Mouse (Mus musculus): Measurements from ENCODE around the gene Rpia.
A peak's percentile ranks its signal among the peaks of the same experiment; 100 is the strongest.

Gene Rpia

DNA sequence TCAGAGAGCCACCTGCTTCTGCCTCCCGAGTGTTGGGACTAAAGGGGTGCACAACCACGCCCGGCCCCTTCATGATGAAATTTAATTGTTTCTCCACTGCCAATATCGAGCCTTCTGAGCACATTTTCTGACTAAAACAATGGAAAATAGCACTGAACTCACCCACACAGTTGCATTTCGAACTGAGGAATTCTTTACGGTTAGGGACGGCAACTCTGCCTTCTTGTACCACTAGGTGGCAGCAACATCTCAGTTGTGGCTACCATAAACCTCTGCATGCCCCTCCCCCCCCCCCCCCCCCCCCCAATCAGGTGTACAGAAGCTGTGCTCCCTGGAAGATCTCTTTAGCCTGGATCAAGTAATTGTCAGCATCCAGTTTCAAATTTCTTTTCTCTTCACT, 13.2 kb upstream of the Rpia start:
- DNase-seq (ENCODE audit: low spot score), result peak; percentile 77

DNA sequence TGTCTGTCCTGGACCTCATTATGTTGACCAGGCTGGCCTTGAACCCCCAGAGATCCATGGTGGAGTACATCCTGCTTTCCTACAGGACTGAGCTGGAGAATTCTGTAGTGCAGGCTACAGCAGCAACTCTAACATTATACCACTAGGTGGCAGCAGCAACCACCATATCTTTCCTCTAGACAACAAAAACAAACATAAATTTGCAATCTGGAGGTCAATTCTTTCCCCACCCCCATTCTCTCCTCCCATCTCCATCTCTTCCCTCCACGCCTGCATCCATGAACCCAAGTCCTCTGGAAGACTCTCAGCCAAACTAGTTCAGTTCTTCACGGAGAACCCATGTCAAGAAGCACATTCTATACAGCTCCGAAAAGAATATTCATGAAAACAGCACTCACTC, 12.6 kb upstream of the Rpia start:
- peak; percentile 81 for DNase-seq (ENCODE audit: low spot score)

DNA sequence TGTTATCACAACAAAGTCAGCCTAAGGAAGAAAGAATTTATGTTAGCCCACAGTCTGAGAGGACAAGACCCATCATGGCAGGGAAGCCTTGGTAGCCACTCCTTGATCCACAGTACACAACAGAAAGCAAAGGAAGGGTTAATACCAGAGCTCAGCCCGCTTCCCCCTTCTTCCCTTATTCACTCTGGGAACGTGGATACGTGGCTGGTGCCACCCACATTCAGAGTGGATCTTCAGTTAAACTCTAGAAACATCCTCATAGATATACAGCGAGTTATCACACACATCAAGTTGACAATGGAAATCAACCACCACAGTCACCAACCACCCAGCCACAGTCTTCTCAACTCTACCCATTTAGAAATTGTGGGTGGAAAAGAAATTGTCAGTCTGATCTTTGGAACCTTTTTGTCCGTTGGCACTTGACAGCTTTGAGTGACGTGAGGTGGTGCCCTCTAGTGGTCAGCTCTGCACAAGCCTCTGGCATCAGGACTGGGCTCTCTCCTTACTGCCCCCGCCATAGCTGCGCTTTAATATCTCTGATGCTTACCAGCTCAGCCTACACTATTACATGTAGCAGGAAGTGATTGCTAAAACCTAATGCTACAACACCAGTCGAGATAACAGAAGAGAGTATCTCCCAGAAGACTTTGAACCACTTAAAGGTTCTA, 5.7 kb upstream of the Rpia start:
- DNase-seq (ENCODE audit: low spot score), result peak; percentile 78

DNA sequence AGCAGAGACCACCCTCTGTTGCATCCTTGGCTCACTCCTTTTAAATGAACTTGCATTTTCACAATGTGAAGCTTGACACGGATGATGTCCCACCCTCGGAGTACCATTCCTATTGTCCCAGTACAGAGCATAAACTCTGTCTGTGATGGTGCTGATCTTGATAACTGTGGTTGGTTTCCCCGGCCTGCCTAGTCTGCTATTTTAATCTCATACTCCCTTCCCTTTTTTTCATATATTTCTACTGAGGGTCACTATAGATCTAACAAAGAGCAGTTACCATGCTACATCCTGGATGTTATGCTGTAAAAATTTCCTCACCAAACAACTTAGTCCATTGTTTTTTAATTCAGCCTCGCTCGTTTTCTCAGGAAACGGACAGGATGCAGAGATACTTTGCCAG, 4.9 kb upstream of the Rpia start:
- DNase-seq (ENCODE audit: low spot score), result no peak

DNA sequence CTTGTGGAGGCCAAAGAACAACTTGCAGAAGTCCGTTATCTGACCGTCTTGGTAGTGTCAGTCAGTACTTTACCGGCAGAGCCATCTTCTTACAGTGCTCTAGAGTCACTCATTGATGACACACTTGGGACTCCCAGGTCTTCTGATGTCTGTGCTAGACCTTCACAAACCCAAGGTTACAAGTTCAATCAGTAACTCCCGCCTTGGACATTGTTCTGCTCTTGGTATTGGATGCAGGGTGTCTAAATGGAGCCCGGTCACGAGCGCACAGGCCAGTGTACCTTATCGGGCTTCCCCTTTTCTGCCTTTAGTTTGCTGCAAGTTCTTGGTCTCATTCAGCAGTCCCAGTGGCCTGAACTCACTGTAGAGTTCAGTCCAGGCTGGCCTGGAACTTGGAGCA, 612 bp upstream of the Rpia start:
- DNase-seq (ENCODE audit: low spot score), result peak; percentile 34

DNA sequence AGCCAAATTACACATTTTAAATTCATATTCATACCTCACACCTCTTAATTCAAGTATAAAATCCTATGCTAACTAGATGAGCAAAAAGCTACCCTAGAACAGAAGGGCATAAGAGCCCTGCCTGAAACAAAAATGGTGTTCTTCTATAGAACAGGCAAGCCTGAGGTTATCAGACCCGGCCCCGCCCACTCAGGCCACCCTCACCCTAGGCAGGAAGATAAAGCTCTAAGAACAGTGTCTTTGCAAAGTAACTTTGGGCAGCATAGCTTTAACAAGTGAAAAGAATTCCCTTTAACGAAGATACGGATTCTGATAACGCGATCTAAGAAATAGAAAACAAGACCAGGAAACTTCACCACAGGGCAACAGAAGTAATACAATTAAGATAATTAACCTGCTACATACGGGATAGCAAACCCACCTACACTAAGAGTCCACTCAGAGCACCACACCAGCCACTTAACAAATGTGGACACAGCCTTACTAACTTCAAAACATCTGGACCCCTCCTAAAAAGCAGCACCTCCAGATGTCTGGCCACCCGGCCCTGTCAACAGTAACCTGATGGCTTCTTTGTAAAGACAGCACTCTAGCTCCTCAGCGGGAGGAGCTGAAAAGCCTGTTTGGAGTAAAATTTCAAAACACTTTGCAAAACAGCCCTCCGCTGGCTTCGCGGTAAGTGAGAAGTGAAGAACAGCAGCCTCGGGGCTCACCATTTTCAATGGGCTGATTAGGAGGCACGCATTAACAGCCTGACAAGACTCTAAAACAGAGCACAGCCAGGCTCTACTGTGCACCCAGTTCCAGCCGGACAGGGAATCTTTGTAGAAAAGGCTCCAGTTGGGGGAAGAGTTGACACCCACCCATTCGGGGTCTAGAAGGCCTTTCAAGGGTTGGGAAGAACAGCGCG, 925 bp downstream of the Rpia start:
- DNase-seq (ENCODE audit: low spot score), result peak; percentile 74

DNA sequence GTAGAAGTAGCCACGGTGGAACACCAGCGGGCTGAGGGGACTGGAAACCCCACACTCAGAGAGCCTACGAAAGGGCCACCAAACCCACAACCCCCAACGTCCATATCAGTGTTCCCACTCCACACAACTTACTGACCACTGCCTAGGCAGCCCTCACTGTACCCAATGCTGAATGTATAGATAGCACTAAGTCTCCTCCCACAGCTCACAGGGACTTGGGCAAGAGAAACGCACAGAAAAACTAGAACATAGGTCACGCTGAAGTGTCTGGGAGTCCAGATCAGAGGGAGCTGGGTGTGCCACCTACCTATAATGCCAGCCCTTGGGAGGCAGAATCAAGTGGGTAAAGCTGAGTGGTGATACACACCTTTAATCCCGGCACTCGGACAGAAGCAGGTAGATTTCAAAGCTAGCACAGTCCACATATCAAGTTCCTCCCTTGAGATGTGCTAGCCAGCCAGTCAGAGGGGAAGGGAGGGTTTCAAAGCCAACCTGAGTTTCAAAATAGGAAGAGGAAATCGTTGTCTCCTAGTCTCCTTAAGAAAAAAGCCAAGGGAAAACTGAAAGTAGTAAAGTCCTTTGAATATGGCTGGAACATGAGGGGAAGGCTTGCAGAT, 1.9 kb downstream of the Rpia start:
- DNase-seq (ENCODE audit: low spot score), result peak; percentile 54

DNA sequence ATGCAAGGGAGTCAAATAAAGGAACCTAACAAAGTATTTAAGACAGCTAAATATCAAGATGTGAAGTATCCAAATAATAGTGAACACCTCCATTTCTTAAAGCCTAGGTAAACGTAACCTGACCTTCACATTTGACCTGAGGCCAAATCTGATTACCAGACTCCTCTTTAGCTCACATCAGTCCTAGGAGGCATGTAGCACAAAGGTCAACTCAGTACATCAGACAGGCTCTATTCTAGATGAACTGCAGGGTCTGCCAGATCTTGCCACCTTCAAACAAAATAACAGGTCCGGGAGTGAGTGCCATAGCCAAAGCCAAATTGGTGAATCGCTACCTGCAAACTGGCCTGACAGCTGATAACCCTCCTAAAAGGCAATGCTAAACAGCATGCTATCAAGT, 2.9 kb downstream of the Rpia start:
- DNase-seq (ENCODE audit: low spot score), result no peak

DNA sequence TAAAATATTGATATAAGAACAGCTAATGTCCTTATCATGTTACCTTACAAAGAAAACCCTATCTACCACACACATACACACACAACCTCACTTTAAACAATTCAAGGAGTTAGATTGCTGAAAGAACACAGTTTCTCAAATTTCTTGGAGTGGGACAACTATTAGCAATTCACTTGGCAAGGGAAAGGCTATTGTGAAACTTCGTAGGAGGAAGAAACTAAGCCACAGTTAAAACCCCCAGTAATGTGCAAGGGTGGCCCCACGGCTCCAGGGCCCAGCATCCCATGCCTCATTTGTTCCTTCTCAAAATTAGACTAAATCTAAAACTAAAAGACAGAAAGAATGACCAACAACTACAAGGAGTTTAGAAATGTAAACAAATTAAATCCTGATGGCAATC, 4.5 kb downstream of the Rpia start:
- DNase-seq (ENCODE audit: low spot score), result peak; percentile 88

DNA sequence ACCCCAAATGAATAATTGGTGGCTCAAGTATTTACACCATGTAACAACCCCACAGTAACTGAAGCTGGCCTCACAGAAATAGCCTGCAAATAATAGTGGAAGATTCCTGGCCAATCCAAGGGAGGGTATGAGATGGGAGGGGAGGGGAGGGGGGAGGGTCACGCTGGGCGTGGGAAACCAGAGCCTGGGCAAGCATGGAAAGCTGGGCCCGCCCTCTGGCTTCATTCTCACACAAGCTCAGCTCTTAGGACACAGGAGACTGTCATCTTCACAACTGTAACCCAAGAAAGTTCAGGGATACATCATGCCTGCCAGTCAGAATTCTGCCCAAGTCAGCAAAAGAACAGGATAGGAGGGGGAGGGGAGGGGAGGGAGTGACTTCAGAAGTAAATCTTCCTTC, 6.2 kb downstream of the Rpia start:
- peak; percentile 65 for DNase-seq (ENCODE audit: low spot score)

DNA sequence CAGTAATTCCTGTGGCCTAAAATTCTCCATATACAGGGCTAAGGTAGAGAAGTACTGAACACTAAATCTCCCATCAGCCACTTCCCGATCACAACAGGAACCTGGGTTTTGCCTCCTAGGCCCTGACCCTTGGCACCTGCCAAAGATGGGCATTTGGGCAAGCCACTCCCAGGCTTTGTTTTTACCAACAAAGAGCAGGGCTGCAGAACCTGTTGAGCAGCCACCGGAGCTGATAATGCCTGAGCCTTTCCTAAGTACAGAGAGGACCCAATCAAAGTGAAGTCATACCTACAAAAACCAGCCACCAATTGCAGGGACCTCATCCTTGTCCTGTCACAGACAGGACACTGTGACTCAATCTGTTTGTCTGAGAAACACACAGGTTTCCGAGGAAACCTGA, 7.2 kb downstream of the Rpia start:
- no peak for DNase-seq (ENCODE audit: low spot score)

DNA sequence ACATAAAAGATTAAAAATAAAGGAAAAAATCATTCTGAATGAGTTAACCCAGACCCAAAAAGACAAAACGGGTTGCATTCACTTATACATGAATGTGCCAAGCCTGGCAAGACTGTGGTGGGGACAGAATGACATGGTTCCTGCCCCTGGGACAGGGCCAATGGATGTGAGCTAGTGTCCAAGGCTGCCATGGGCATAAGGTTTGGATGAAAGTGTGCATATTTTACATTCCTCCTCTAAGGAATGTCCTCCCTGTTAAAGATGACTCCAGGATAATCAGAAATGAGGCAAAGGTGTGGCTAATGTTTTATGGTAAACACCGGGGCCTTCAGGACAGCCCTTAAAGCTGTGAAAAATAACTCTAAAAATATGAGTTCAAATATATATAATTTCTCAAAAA, 10.7 kb downstream of the Rpia start:
- DNase-seq (ENCODE audit: low spot score), result no peak

DNA sequence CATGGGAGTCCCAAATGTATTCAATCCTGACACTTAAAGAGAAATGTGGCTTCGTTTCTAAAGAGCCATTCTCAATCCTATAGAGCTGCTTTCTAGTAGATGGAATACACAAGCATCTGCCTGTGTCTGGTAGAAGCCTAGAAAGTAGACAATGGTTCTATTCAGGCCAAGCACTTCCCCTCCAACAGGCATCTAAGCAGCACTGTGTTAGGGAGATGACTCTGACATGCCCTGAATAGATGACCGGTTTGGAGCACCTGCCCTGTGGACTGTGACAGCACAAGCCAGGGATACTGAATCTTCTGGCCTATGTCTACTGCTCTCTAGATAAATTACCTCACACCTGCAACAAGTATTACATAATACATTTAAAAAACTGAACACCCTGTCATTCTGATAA, 17.7 kb downstream of the Rpia start:
- DNase-seq (ENCODE audit: low spot score), result no peak

DNA sequence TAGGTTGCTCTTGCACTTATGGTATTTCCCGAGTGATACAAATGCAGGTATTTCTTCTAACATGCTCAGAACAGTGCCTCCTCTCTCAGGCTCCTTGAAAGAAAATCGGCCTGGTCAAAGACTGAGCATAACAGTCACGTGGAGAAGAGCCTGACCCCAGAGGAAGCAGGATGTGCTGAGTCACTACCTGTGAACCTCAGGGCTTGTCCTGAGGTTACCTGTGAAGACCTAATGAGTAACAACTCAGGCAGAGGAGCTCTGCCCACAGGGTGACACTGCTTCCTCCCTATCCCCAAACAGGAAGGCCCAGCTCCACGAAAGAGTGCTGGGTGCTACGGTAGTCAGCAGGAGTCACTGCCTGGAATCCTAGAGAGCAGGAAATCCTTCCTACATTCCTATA, 18.3 kb downstream of the Rpia start:
- no peak for DNase-seq (ENCODE audit: low spot score)

DNA sequence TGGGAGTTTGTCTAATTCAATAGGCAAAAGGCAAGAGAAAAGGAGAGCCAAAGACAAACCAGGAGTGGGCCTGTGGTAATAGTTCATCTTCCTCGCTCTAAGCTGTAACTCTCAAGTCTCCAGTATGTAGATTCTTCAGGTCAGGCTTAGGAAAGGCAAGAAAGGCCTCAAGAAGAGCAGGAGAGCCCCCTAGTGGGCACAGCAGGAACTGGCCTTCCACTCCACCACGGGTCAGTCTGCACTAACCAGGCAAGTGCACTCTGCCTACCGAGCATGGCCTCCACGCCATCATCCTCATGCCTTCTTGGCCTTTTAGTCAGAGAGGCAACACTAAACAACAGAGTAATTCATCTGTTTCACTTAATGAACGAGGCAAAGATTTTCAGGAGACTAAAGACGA, 23.3 kb downstream of the Rpia start:
- peak; percentile 89 for DNase-seq (ENCODE audit: low spot score)

DNA sequence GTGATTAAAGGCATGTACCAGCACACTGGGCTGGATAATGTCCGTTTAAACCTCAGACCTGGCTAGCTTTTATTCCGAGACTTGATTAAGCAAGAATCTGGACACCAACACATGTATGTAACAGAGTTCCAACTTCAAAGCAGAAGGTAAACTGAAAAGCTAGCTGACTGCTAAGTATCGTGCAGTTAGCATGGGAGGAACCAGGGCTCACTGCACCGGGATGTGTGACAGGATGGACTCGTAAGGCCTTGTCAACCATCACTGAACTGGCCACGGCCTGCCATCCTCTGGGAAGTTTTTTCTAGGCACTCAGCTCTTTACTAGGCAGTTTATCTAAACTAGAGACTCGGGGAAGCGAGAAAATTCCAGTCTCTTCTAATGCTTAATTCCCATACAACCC, 27.0 kb downstream of the Rpia start:
- DNase-seq (ENCODE audit: low spot score), result no peak

DNA sequence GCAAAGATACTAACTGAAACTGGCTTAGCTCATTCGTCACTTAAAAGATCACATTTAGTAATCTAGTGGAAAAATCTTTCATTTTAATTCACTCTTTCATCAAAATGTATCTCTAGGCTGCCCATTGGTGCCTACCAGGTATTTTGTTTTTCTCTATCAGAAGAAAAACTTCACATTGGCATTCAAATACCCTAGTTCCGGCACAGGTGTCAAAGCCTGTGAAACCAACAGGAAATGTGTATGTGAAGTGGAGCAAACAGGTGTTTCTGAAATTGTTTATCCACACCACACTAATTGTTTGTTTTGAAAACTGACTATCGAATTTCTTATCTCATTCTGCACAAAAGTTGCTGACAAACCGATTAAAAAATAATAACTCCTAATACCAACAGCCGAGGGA, 27.5 kb downstream of the Rpia start:
- DNase-seq (ENCODE audit: low spot score), result no peak

DNA sequence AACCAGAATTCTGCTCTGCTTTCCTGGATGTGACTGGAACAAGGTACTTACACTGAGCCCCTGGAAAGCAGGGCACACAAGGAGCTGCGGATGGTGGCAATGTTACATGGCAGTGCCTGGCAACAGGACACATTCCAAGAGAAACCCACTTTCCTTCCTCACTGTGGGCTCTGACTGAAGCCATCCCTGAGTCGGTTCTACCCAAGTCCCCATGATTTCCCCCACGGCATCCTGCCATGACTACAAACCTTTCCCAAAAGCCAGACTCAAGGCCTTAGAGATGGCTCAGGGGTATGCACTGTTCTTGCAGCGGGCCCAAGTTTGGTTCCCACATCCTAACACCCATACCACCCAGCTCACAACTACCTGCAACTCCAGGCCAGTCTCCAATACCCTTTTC, 28.2 kb downstream of the Rpia start:
- no peak for DNase-seq (ENCODE audit: low spot score)

DNA sequence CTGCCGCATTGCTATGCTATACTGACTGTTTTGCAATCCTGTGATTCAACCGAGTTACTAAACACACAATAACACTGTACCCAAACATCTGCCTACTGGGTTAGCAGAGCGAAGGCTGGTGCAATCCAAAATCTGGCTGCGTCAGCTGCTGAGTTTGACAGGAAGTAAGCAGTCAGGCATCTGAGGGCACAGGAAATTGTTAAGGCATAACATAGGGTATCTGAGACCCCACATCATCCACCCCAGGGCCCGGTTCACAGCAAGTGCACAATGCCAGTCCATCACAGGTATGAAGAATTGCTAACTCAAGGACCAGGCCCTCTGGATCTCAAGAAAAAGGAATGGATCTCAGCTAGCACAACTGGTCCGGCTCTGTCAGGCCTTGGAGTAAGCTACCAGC, 29.4 kb downstream of the Rpia start:
- peak; percentile 77 for DNase-seq (ENCODE audit: low spot score)

DNA sequence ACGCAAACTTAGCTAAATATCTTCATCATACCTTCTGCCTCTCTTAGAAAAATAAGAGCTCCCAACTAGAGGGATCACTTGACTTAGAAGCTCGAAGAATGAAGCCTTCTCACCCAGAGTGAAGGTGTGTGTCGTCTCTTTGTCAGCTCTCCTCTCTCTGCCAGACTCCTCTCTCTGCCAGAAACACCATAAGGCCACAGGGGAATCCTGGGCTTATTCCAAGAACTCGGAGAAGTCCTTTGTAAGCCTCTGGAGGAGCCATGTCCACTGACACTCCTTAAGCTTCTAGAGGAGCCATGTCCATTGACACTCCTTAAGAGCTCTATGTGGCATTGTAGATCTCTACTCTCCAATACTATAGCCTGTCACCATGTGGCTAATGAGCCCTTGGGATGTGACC, 31.1 kb downstream of the Rpia start:
- DNase-seq (ENCODE audit: low spot score), result peak; percentile 36

DNA sequence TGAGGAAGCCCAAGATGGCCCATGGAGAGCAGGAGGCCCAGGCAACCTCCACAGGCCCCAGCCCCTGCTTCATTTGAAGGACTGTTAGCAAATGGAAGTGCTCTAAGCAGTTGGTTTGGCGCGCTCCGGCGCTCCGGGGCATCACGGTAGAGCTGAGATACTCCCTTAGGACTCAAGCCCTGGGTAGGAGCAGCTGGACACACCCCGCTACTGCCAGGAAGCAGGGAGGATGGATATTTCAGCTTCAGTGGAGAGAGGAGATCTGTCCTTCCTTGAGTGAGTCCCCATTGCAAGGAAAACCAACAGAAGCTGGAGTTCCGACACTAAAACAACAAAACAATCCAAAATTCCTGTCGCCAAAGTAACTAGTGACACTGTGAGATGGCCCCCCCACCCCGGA, 37.2 kb downstream of the Rpia start:
- DNase-seq (ENCODE audit: low spot score), result no peak

DNA sequence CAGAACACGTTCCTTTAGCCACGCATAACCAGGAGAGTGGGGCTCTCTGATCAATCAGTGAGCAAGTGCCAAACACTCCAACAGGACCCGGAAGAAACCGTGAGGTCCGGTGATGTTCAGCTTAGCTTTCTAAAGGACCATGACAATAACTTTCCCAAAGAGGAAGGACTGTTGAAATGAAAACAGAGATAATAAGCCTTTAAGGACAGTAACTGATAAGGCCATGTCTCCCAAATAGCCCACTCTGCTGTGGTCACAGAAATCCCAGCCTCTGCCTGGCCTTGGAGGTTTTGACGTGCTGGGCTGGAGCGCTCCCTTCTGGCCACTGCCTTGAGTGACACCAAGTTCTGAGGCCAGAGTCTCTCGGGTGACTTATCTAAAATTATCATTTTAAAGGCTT, 39.7 kb downstream of the Rpia start:
- no peak for DNase-seq (ENCODE audit: low spot score)

DNA sequence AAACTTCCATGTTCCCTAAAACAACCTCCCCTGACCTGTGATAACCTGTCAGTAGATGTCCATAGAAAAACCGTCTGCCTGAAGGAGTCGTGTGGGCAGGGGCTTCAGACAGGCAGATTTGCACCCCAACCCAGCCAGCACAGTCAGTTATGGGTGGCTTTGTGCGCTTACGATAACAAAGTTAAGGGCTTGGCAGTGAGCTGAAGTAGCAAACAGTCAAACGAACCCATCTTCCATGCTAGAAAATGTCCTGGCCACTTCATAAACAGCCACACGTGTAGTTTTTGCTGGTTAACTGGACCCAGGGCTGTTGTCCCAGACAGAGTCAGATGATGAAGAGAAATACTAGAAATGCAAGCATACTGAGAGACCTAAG, 40.1 kb downstream of the Rpia start:
- no peak for DNase-seq (ENCODE audit: low spot score)

All from adipocyte (in vitro differentiated cells).